Mouse (Mus musculus) 3134 (cell line): ENCODE results near the gene Rundc1.
"Not testable (repeated sequence)": the region's sequence is repeated elsewhere in the genome, so short reads cannot be mapped to it uniquely, and the experiment has no call there.

Experiments used
- DNase-seq: peaks from one replicate; pipeline ENCODE4 v3.0.0-alpha.2; 2011; ENCODE audit warnings: low spot score; ENCODE audit not compliant: insufficient read length; ENCODE audit errors: extremely low read depth

Gene Rundc1

DNA sequence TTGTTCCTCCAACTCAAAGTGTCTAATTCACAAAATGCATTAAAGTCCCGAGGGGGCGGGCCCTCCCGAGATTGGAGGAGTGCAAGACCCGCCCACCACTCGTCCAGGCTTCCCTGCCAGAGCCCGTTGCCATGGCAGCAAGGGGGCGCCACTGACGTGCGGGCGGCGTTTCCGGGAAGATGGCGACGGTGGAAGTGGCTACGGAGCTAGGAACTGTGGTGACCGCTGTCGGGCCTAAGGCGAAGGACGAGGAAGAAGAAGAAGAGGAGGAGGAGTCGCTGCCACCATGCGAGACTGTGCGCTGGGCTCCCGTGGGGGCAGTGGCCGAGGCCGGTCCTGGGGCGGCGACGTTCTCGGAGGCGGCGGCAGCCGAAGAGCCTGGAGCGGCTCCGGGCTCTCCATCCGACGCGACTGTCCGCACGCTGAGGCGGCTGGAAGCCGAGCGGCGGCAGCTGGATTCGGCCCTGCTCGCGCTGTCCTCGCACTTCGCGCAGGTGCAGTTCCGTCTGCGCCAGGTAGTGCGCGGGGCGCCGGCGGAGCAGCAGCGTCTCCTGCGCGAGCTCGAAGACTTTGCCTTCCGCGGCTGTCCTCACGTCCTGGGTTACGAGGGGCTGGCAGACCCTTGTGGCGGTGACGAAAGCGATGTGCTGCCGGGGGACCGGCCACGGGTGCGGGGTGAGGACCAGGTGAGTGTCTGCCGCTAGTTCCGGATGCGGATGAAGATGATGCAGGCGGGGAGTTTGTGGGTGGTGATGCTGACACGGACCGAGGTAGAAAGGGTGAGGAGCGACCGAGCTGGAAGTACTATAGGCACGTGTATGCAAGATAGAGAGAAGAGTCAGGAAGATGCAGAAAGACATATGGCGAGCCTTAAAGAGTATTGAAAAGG lies at the start of gene Rundc1, which contains the start of gene Ptges3l:
TSS of gene Rundc1 (plus strand) at position 161 of the 889 bp plus-strand sequence.
TSS of gene Ptges3l (minus strand) at position 409 of the 889 bp plus-strand sequence.
- peak; percentile 92 for DNase-seq

DNA sequence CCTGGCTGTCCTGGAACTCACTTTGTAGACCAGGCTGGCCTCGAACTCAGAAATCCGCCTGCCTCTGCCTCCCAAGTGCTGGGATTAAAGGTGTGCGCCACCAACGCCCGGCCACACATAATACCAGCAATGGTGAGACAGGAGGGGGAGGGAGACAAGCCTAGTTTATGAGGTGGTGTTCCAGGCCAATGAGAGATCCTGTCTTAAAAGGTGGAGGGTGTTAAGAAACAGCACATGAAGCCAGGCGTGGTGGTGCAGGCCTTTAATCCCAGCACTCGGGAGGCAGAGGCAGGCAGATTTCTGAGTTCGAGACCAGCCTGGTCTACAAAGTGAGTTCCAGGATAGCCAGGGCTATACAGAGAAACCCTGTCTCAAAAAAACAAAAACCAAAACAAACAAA lies 46.7 kb upstream of the Rundc1 start:
- DNase-seq = not testable (repeated sequence)

DNA sequence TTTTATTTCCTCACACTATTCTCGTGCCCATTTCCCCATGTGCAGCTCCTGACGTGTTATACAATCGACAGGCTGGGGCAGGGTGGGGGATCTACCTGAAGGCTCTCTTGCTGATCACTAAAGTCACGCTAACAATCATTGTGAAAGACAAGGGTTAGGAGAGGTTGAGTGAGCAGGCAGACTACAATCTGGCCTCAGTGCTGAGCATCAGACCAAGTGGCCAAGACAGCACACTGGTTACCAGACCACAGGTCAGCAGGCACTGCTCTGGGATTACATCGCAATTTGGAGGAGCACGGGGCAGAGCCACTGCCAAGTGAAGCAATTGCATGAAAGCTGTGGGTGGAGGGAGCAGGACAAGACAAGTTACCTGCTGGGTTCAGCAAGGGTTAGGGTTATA lies 46.0 kb upstream of the Rundc1 start:
- no peak for DNase-seq

DNA sequence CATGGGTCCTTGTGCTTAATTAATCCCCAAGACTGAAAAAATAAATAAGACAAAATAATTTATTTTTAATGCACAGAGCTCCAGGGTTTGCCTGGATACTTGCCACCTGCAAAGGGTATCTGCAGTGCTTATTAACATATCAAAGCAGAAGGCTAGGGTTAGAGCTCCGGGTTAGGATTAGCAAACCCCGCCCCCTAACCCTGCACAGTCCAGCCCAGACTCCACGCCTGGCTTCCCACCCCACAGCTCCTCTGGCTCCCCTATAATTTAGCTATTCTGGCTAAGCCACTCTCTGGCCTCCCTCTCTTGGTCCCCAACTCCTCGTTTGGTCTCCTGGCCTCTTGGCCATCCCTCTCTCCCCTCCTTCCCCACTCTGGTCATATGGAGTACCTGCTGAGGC lies 43.1 kb upstream of the Rundc1 start:
- no peak for DNase-seq

DNA sequence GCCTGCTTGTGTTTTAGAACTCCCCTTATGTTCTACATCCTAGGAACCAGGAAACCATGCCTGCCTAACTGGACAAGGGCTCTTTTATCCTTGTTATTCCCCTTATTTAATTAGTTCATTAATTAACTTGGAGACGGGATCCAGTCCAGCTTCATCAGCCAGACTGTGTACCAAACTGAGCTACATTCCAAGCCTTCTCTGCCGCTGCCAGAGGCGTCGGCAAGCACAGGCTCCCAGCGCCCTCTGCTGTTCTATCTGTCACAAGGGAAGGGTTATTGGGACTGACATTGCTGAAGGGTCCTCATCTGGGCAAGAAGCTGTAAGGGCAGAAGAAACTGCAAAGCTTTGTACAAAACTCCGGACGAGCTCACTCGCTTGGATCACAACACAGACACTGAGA lies 29.8 kb upstream of the Rundc1 start:
- DNase-seq = peak; percentile 35

DNA sequence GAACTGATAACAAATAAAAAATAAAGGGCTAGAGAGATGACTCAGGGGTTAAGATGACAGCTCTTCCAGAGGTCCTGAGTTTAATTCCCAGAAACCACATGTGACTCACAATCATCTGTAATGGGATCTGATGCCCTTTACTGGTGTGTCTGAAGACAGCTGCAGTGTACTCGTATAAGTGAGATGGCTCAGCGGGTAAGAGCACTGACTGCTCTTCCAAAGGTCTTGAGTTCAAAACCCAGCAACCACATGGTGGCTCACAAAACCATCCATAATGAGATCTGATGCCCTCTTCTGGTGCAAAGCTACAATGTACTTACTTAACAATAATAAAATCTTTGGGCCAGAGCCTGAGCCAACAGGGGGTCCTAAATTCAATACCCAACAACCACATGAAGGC lies 9.6 kb upstream of the Rundc1 start:
- peak; percentile 45 for DNase-seq

DNA sequence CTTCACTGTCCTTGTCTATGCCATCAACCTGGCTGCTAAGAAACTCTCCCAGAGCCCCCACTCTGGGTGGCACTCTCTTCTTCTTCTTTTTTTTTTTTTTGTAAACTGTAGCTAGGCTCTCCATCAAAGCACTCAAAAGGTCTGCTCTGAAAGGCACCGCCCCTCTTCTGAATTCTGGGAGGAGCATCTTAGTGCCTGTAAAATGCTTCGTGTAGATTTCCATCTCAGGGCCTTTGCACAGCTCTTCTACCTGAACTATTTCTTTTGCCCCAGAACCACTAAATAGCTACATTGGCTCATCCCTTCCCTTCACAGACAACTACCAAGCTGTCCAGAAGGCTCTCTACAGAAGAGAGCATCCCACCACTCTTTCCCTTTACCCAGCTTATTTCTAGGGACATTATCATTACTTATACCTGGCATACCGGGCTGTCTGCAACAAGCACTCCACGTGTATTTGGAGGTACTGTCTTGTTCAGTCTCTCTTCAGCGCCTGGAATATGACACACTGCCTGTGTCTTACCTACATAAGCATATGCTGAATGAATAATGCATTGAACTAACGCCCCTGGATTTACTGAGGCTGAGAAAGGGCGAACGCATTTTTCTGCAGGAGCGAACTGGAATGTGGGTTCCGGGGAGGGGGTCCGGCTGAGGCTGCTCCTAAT lies 8.3 kb upstream of the Rundc1 start:
- no peak for DNase-seq

DNA sequence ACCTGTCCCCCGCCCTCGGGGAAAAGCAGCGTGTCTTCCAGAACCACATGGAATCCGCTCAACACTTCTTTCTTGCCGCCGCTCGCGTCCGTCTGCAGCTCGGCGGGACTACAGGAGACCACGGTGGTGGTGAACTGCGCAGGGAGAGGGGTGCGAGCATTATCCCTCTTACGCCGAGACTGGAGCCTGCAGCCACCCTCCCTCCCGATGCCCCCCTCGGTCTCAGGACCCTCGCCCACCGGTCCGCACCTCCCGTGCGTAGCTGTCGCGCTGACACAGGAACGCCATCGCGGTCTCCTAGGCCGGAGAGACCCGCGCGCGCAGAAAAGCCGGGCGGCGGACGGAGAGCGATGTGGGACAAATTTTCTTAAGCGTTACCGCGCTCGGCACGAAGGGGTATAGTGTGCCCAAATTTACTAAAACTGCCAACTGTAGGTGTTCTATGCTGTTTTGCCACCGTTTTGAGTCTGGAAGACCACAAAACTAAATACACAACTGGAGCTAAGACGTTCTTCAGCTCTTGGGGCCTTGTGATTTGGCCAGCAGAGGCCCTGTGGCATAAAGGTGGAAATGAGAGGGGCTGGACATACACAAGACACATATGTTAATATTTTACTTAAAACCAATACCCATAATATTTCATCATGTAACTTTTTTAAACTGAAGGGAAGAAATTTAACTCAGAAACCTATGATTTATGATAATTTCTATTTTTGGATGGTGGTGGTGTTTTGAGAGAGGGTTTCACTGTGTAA lies 7.6 kb upstream of the Rundc1 start, which contains the start of gene Aarsd1:
TSS of gene Aarsd1 (minus strand) at position 515 of the 755 bp plus-strand sequence.
- peak; percentile 88 for DNase-seq

DNA sequence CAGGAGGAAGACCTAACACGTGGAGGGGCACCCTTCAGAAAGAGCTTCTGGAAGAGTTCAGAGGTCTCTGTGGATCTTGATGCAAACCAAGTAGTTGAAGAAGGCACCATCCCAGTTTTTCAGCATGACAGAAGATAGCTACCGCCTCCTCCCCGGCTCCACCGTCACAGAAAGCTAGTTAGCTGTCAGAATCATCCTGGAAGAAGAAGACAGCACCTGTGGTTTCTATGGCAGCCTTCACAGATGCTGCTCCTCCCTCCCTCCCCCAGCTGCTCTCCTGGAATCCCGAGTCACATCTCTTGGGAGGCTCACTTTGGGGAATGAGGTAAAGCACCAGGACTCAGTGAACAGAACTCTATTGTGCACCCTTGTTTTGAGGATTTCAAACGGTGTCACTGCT lies 5.9 kb upstream of the Rundc1 start:
- no peak for DNase-seq

DNA sequence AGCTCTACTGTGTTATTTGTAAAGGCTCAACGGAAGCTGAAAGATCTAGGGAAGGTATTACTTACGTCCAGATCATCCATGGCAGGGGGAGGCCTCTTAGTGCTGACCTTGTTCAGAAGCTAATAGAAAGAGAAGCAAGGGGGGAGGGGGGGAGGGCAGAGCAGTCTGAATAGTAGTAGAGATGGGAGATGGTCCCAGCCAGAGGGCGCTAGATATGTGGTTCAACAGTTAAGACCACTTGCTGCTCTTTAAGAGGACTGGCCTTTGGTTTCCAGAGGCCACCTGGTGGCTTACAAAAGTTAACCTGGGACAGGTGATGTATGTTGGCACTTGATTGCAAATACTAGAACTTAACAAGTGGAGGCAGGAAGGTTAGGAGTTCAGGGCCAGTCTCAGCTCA lies 5.3 kb upstream of the Rundc1 start:
- no peak for DNase-seq

DNA sequence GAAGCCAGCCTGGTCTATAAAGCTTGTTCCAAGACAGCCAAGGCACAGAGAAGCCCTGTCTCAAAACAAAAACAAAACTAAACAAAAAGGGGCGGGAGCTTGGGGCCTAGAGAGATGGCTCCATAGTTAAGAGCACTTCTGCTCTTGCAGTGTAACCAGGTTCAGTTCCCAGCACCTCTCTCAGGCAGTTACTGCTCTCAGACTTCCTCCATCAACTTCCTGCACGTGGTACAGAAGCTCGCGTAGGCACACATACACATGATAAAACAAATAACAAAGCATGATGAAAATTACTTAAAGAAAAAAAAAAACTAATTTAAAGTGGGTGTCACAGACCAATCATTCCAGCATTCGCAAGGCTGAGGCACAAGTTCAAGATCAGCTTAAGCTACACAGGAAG lies 4.7 kb upstream of the Rundc1 start:
- no peak for DNase-seq

DNA sequence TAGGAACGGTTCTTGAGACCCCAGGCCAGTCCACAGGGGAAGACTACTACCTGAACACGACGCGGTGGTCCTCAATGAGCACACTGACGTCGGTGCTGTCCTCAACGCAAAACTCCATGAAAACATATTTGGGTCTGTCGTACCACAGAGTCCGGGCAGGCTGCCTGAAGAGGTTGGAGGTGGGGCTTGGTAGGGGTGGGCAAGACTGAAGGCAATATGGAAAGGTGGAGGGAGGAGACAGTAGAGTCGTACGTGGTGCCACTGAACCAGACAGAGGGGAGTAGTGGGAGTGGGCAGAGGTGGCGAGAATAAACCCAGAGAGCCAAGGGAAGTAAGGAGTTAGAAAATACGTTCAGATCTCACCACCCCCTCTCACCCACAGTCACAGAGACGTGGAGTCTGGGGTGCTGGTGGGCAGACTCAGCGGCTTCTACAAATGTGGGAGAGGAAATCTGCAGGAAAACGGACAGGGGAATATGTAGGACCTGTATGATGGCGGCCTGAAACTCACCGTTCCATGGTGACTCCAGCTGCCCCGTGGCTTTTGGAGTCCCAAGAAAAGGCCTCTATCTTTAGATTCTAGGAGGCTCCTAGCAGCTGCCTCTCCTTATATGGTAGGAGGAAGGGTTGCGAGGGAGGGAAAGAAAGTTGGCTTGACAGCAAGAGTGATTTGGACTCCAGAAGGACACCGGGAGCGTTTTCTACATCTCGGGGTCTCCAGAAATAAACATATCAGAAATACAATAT lies 607 bp upstream of the Rundc1 start, which contains the start of gene Gm27029:
TSS of gene Gm27029 (minus strand) at position 692 of the 747 bp plus-strand sequence.
- peak; percentile 51 for DNase-seq

DNA sequence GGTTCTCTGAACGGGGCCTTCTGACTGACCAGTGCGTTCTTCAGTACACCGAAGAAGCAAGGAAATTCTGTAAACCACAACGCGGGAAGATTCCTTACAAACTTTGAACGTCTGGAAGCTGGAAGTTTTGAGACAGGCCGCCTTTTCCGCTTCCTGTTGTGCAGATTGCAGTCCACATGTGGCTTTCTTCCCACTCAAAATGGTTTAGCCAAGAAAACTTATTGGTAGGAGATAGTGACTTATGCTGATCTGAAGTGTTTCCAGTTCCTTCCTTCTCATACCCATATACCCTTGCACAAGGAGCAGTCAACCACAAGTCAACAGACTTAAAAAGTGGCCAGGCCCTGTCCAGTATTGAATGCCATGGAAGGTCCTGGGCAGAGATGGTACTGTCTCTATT lies 1.3 kb downstream of the Rundc1 start:
- no peak for DNase-seq

DNA sequence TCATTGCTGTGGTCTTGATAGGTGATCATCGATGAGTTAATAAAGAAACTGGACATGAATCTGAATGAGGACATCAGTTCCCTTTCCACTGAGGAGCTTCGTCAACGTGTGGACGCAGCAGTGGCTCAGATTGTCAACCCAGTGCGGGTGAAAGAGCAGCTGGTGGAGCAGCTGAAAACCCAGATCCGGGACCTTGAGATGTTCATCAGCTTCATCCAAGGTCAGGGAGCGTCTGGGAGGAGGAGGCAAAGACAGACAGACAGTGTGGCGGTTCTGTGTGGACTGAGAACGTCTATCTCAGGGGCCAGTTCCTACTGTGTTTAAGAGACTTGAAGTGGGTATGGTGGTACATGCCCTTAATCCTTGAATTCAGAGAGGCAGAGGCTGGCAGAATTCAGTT lies 6.4 kb downstream of the Rundc1 start:
- DNase-seq = no peak

DNA sequence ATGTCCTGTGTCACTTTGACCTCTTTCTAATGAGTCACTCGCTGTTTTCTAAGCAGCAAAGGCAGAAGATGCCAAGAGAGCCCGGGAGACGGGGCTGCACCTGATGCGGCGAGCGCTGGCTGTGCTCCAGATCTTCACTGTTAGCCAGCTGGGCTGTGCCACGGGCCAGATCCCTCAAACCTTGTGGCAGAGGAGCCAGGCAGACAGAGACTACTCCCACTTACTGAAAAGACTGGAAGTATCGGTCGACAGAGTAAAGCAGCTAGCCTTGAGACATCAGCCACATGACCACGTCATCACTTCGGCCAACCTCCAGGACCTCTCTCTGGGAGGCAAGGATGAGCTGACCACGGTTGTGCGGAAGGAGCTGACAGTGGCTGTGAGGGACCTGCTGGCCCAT lies 8.5 kb downstream of the Rundc1 start:
- DNase-seq = no peak

DNA sequence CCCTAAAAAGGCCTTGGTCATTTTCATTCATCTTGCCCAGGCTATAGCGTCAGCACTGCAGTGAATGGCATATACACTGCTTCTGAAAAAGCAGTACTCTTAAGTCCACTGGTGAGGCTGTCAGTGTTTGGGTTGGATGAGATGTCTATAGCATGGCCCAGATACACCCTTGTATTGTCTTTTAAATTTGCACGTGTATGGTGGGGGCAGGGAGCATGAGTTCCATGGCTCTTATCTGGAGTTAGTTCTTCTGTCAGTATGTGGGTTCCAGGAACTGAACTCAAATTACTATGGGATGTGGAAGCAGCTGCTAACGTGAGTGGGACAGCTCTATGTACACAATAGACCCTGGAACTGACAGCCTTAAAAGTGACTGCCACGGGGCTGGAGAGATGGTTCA lies 10.9 kb downstream of the Rundc1 start:
- no peak for DNase-seq

DNA sequence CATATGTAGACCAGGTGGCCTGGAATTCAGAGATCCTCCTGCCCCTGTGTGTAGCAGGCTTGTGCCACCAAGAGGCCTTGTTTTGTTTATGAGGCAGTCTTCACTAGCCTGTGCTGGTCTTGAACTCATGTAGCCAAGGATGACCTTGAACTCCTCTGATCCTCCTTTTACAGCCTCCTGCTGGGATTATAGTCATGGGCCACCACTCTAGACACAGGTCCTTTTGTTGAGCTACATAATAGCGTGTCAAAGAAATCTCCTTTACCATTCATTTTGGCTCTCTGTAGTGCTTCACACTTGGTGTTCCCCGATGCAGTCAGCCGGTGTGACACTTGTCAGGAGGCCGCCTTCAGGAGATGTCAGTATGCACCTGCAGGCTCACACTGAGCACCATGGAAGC lies 12.0 kb downstream of the Rundc1 start:
- DNase-seq = no peak

DNA sequence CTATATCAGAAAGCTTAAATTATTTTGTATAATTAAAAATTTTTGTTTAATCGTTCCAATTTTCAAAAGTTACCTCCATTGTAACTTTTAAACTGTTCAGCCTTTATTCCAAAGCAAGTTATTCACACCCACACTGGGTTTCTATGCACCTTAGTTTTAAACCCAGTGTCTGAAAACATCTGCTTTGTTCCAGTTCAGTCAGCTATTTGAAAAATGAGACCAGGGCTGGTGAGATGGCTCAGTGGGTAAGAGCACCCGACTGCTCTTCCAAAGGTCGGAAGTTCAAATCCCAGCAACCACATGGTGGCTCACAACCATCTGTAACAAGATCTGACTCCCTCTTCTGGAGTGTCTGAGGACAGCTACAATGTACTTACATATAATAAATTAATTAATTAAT lies 13.1 kb downstream of the Rundc1 start:
- not testable (repeated sequence) for DNase-seq

DNA sequence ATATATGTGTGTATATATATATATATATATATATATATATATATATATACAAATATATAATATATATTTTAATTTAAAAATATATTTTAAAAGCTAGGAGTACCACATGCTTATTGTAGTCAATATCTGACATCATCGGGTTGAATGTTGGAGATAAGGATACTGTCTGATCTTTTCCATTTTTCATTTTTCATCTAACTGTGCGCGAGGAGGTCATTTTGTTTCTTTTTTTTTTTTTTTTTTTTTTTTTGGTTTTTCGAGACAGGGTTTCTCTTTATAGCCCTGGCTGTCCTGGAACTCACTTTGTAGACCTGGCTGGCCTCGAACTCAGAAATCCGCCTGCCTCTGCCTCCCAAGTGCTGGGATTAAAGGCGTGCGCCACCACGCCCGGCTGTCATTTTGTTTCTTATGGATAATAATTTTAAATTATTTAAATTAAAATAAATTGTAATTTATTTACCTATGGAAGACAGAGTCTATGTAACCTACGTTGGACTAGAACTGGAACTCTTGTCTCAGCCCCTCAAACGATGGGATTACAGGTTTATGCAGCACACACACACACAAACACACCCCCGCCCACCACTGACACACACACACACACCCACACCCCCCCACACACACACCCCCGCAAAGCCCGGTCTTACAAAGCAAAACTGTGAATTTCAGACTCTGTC lies 16.7 kb downstream of the Rundc1 start:
- DNase-seq = not testable (repeated sequence)
